Mouse (Mus musculus) limb, embryonic 15.5 days (tissue): Measurements from ENCODE around the gene Thada. TPM values are rescaled to one million over a fixed set of nuclear protein-coding genes. Genes with fewer than 3 reads are reported as not detected.

Experiments used
- ATAC-seq: fragments of 200-750 bp; cut with Nextera tagmentation; 2 replicates; pipeline ENCODE4 v1.8.0; 2017; ENCODE audit warnings: low read depth, moderate TSS enrichment; ENCODE audit not compliant: insufficient number of reproducible peaks, low FRiP score, low TSS enrichment
- H3K27ac ChIP-seq: fragments of 300-500 bp; sonication (generic); 2 replicates; pipeline ENCODE4 v1.5.1; 2015; ENCODE audit warnings: moderate library complexity, mild to moderate bottlenecking, inconsistent platforms
- H3K27me3 ChIP-seq: fragments of 300-500 bp; sonication (generic); 2 replicates; pipeline ENCODE4 v1.6.1; 2015; ENCODE audit warnings: inconsistent platforms
- H3K36me3 ChIP-seq: fragments of 300-500 bp; sonication (generic); 2 replicates; pipeline ENCODE4 v1.6.1; 2015; ENCODE audit warnings: inconsistent platforms
- H3K4me1 ChIP-seq: fragments of 300-500 bp; sonication (generic); 2 replicates; pipeline ENCODE4 v1.6.1; 2015; ENCODE audit warnings: inconsistent platforms
- H3K4me2 ChIP-seq: fragments of 300-500 bp; sonication (generic); 2 replicates; pipeline ENCODE4 v1.6.1; 2015; ENCODE audit warnings: mild to moderate bottlenecking, inconsistent platforms
- H3K4me3 ChIP-seq: fragments of 300-500 bp; sonication (generic); 2 replicates; pipeline ENCODE4 v1.5.1; 2015; ENCODE audit warnings: mild to moderate bottlenecking, inconsistent platforms
- H3K9ac ChIP-seq: fragments of 300-500 bp; sonication (generic); 2 replicates; pipeline ENCODE4 v1.6.1; 2015; ENCODE audit warnings: inconsistent platforms
- H3K9me3 ChIP-seq: fragments of 300-500 bp; sonication (generic); 2 replicates; pipeline ENCODE4 v1.6.1; 2016; ENCODE audit warnings: inconsistent platforms
- WGBS: fragments of 180-500 bp; shearing (Covaris S2); methylation state at CpG from one replicate; pipeline ENCODE4 v1.1.7; 2015; 5-methylcytosine and 5-hydroxymethylcytosine counted together
- polyA plus RNA-seq: library from polyadenylated mRNA; unstranded; fragments of >200 nt; fragmentation: Nextera tagmentation; extraction: Ambion mirVana; gene quantifications from 2 replicates; pipeline ENCODE4 v1.2.1, GENCODE M21; 2015

Thada gene
- polyA plus RNA-seq, 1 experiment from 2014 or later = 7.2 TPM

DNA sequence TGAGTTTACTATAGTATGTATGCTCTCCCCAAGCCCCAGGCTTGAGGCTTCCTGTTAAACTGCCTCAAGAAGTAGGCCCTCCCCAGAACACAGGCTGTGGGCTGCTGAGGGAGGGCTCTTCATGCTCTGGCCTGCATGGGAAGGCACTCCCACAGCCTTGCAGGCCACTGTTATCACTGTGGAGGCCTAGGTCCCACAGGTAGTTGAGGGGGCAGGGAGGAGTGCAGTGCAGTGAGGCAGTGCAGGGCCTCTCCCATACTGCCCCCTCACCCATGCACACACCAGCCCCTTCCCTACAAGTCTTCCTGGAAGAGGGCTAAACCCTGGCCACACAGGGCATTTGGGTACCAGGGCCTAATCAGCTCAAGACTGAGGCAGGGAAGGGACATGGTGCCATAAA, 205.0 kb downstream of the Thada start:
- ATAC-seq = no peak
- no peak overlapping the region for H3K4me2 ChIP-seq
- H3K4me1 ChIP-seq = peaks cover 61% of the 10 kb centered on the region
- H3K27ac ChIP-seq = 0 out of 2 replicates have a peak overlapping the region, but pooled peaks have one; percentile 14
- no peaks in the 10 kb centered on the region for H3K9me3 ChIP-seq
- H3K9ac ChIP-seq = no peak overlapping the region
- H3K36me3 ChIP-seq = no peaks in the 10 kb centered on the region
- H3K4me3 ChIP-seq = no peak overlapping the region
- no peaks in the 10 kb centered on the region for H3K27me3 ChIP-seq

DNA sequence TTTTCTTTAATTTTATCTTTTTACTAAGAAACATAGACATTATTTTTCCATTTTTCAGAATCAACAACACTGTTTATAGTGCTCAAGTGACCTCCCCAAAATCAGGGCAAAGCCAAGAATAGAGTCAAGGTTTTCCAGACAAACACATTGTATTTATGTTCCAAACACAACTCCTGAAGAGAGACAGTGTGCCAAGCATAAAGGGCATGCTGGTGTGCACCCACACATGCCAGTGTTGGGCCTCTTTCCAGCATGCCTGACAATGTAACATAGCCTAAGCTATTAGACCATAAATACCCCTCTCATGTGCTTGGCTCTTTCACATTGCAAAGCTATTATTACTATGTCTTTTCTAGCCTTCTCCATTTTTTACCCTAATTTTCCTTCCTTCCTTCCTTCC, 205.8 kb downstream of the Thada start:
- H3K4me2 ChIP-seq = no peak overlapping the region
- H3K4me1 ChIP-seq = peaks cover 61% of the 10 kb centered on the region
- ATAC-seq = no peak
- H3K27ac ChIP-seq = peak overlapping the region; percentile 54; the same call in 1 of the 2 replicates
- H3K36me3 ChIP-seq = no peaks in the 10 kb centered on the region
- H3K9me3 ChIP-seq = no peaks in the 10 kb centered on the region
- H3K4me3 ChIP-seq = no peak overlapping the region
- no peak overlapping the region for H3K9ac ChIP-seq
- no peaks in the 10 kb centered on the region for H3K27me3 ChIP-seq

DNA sequence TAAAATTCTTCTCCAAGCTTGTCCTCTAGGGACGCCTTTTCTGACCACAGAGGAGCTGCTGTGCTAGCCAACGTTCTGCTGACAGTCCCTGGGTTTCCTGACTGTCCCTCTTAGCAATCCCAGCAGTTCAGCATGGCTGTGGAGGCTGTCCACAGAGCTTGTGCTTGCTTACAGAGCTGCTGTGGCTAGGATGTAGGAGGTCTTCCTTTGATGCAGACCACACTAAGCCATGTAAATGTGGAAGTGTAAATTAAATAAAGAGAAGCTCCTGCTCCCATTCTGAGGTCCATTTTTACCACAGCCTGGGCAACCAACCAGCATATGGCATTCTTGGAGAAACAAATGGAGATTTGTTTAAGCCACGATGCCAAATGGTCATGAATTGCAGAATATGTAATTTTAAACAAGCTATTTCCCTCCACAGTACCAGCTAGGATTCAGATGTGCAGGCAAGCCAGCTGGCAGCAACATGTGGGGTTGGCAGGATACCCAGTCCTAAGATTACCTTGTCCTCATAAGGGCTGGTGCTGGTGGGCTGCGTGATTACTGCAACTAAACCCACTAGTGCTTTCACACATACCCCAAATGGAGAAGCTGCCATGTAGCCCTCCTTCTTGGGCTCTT, 207.3 kb downstream of the Thada start:
- no peaks in the 10 kb centered on the region for H3K27me3 ChIP-seq
- H3K9ac ChIP-seq = no peak overlapping the region
- peaks cover 55% of the 10 kb centered on the region for H3K4me1 ChIP-seq
- no peaks in the 10 kb centered on the region for H3K9me3 ChIP-seq
- H3K4me3 ChIP-seq = no peak overlapping the region
- peak overlapping the region; percentile 89 for H3K27ac ChIP-seq
- peak; percentile 62 for ATAC-seq
- H3K4me2 ChIP-seq = no peak overlapping the region
- no peaks in the 10 kb centered on the region for H3K36me3 ChIP-seq
- WGBS = 26% methylated on average over 4 of the region's 4 CpGs

DNA sequence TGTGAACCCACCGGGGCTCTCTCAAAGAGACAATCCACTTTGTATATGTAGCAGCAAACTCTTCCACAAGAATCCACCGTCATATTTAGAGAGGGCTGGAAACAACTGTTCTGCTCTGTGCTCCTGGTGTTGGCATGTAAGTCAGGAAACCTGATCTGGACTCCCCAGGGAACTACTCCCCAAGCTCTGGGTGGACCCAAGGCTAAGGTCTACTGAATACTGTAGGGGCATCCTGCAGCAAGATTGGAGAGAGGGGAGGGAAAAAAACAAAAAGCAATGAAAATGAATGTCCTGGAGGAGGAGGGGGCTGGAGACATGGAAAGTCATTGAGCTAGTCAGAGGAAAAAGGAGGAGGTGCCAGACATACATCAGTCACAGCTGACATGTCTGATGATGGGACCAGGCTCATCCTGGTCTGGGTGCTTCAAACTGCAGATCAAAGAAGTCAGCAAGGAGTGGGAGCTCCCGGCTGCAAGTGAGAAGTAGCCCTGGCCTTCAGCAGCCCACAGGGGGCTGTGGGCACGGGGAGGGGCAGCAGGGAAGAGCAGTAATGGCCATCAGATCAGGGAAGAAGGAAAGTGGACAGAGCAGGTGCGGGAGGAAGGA, 208.0 kb downstream of the Thada start:
- whole genome bisulfite sequencing = 58% methylated on average over 5 of the region's 5 CpGs
- no peaks in the 10 kb centered on the region for H3K36me3 ChIP-seq

DNA sequence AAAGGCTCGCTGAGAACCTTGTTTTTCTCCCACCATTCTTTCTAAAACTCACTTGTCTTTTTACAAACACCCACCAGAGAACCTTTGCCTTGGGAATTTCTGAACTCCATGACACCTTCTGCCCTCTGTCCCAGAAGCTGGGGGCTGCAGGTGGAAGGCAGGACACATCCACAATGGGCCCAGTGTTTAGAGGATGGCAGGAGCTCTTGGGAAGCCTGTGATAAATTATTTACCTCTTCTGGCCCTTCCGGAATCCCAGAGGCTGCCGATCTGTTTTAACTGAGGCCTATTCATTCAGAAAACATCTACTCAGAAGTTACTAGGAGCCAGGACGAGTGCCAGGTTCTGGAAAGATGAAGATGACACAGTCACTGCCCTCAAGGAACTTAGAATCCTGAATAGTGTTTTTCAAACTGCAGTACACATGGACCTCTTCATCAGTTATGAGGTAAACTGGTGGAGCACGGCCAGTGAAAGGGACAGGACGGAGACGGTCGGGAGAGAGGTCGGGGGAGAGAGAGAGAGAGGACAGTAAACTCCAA, 209.7 kb downstream of the Thada start:
- Histone ChIP-seq H3K4me1 (peaks cover 56% of the 10 kb centered on the region), H3K27ac (peak overlapping the region; percentile 71), H3K9me3 (no peaks in the 10 kb centered on the region), H3K9ac (no peak overlapping the region), H3K27me3 (no peaks in the 10 kb centered on the region), H3K4me2 (no peak overlapping the region), H3K36me3 (peaks cover 3% of the 10 kb centered on the region; the same call in 1 of the 2 replicates), H3K4me3 (no peak overlapping the region)
- no peak for ATAC-seq
- 51% methylated on average over 9 of the region's 9 CpGs for WGBS

More for the DNA sequence above, 208.0 kb downstream of the Thada start:
- H3K27me3 ChIP-seq = no peaks in the 10 kb centered on the region
- H3K4me1 ChIP-seq = peaks cover 58% of the 10 kb centered on the region
- no peak overlapping the region for H3K4me2 ChIP-seq
- H3K27ac ChIP-seq = peak overlapping the region; percentile 89
- ATAC-seq = no peak
- no peak overlapping the region for H3K9ac ChIP-seq
- H3K4me3 ChIP-seq = no peak overlapping the region
- H3K9me3 ChIP-seq = no peaks in the 10 kb centered on the region

DNA sequence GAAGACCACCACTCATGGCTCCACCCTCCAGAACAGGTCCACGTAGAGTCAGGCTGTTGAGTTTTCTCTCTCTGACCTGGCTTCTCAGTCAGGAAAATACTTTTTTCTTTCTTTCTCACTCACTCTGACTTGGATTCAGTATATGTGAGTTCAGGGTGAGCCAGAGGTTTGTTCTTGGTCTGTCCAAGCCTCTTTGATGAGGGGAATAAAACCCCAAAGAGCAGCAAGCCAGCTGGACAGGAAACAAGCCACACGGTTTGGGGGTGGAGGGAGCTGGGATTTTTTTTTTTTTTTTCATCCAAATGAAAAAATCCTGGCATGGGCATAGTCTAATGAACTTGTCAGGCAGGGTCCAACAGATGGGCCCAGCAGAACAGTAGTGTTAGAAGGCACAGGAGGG, 210.2 kb downstream of the Thada start:
- Histone ChIP-seq H3K9ac (no peak overlapping the region), H3K27me3 (no peaks in the 10 kb centered on the region), H3K4me3 (no peak overlapping the region), H3K36me3 (peaks cover 5% of the 10 kb centered on the region; the same call in 1 of the 2 replicates), H3K4me2 (no peak overlapping the region), H3K4me1 (peaks cover 51% of the 10 kb centered on the region), H3K27ac (peak overlapping the region; percentile 71), H3K9me3 (no peaks in the 10 kb centered on the region)
- peak; percentile 64; the same call in 1 of the 2 replicates for ATAC-seq
- 20% methylated on average over 2 of the region's 2 CpGs for WGBS

DNA sequence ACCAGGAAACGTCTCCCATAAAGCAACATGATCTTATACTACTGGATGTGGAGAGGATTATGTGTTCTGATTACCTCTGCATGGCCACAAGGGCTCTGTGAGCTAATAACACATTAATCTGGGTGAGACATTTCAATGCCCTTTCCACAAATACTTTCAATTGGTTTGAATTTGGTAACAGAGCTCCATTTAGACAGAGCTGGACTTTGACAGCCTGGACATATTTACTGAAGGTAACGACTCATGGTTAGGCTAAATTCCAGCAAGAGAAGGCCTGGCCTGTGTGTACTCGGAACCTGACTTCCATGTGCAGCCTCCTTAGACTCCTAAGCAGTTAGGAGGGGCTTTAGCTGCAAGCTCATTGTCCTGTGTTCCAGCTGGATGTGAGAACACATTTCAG, 214.6 kb downstream of the Thada start:
- no peak for ATAC-seq
- WGBS = 70% methylated on average over 3 of the region's 3 CpGs

DNA sequence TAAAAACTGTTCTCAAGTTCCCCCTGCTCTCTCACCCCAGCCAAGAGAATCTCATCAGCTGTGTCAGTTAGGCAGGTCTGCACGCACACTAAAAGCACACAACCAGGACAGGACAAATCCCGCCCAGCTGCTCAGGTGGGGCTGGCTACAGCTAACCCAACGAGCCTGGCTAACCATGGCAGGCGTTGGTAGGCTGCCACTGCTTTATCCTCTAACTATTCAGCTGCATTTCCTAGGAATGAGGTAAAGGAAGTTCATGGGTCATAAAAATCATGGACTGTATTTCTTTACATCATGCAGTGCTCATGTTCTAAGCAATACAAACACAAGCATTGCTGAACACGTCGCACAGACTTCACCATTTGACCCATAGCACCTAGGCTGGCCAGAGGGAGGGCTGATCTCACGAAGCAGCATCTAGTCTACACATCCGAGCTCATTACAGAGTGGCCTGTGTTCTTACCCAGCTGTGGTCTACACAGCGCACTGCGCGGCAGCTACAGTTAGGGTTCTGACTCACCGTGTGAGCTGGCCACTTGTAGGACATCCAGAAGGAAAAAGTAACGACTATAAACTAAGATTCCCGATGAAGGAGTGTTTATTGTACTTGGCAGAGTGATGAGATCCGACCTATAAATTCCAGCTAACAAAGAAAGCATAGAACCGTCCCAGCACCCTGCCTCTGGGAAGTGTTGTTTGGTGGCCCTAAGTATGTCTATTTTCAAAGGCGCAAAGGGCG, 221.7 kb downstream of the Thada start:
- peak overlapping the region; percentile 72 for H3K27ac ChIP-seq
- H3K9ac ChIP-seq = no peak overlapping the region
- H3K36me3 ChIP-seq = no peaks in the 10 kb centered on the region
- no peaks in the 10 kb centered on the region for H3K9me3 ChIP-seq
- no peak overlapping the region for H3K4me2 ChIP-seq
- ATAC-seq = peak; percentile 71; the same call in 1 of the 2 replicates
- peaks cover 20% of the 10 kb centered on the region for H3K4me1 ChIP-seq
- no peaks in the 10 kb centered on the region for H3K27me3 ChIP-seq
- H3K4me3 ChIP-seq = no peak overlapping the region
- WGBS = 44% methylated on average over 18 of the region's 18 CpGs

More for the DNA sequence above, 214.6 kb downstream of the Thada start:
- peaks cover 21% of the 10 kb centered on the region for H3K4me1 ChIP-seq
- H3K4me3 ChIP-seq = no peak overlapping the region
- peaks cover 14% of the 10 kb centered on the region; the same call in 1 of the 2 replicates for H3K36me3 ChIP-seq
- no peaks in the 10 kb centered on the region for H3K9me3 ChIP-seq
- no peak overlapping the region for H3K4me2 ChIP-seq
- no peaks in the 10 kb centered on the region for H3K27me3 ChIP-seq
- H3K9ac ChIP-seq = no peak overlapping the region
- no peak overlapping the region for H3K27ac ChIP-seq

DNA sequence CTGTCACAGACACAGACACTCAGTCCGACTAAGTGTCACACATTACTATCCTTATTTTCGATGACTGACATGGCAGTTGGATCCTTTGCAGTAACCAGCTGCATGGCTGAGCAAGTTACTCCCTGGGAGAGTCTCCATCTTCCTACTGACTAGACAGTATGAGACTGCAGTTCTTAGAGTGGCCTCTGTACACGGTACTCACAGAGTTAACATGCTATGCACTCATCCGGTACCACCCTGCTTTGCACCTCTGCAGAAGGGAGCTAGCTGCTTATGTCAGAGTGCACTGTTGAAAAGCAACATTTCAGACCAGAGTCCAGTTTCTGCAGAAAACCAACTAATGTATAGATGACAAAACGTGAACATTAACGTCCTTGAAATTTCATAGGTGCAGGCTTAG, 222.2 kb downstream of the Thada start:
- H3K9me3 ChIP-seq = no peaks in the 10 kb centered on the region
- H3K9ac ChIP-seq = no peak overlapping the region
- no peak overlapping the region for H3K4me2 ChIP-seq
- no peaks in the 10 kb centered on the region for H3K36me3 ChIP-seq
- WGBS = 58% methylated on average over 6 of the region's 6 CpGs
- no peaks in the 10 kb centered on the region for H3K27me3 ChIP-seq
- ATAC-seq = no peak; the same call in 1 of the 2 replicates
- H3K4me3 ChIP-seq = no peak overlapping the region
- H3K4me1 ChIP-seq = peaks cover 20% of the 10 kb centered on the region
- H3K27ac ChIP-seq = peak overlapping the region; percentile 72; the same call in 1 of the 2 replicates

DNA sequence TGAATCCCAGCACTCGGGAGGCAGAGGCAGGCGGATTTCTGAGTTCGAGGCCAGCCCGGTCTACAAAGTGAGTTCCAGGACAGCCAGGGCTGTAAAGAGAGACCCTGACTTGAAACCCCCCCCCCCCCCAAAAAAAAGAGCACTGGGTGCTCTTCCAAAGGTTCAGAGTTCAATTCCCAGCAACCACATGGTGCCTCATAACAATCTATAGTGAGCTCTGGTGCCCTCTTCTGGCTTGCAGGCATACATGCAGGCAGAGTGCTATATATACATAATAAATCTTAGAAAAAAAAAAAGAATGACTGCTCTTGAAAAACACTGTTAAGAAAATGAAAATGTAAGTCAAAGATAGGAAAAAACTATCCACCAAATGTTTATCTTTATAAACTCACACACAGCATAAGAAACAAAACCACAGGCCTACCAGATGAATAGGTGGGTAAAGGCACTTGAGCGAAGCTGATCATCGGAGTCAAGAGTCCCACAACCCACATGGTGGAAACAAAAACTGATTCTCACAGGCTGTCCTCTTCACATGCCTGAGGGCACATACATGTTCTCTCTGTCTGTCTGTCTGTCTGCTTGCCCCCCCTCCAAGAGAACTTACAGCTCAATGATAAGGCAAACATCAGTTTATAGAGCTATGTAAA, 224.6 kb downstream of the Thada start:
- no peak overlapping the region for H3K4me3 ChIP-seq
- H3K27ac ChIP-seq = no peak overlapping the region
- WGBS = 97% methylated on average over 6 of the region's 6 CpGs

DNA sequence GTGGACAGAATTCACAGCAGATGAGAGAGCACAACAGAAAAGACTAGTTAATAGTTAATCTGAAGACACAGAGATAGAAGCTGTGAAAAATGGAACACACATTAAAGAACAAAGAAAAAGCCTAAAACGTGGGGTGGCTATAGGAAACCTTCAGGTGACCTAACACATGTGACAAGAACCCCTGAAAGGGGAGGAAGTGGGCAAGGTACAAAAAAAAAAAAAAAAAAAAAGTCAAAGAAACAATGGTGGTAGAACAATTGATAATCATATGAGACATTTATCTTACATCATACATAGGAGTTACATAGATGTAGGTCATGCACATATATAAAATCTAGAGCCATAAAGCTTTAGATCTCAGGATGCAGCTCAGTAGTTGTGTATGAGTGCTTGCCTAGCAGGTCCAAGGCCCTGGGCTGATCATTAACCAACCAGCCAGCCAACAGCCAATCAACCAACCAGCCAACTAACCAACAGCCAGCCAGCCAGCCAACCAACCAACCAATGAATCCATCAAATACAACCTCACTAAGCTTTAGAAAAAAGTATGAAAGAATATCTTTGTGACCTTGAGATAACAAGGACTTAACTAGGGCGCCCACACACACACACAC, 226.2 kb downstream of the Thada start:
- Histone ChIP-seq H3K4me2 (no peak overlapping the region), H3K36me3 (no peaks in the 10 kb centered on the region), H3K27me3 (no peaks in the 10 kb centered on the region), H3K9ac (no peak overlapping the region), H3K4me1 (peaks cover 15% of the 10 kb centered on the region), H3K9me3 (no peaks in the 10 kb centered on the region), H3K27ac (no peak overlapping the region), H3K4me3 (no peak overlapping the region)
- 82% methylated on average over 2 of the region's 2 CpGs for WGBS
- ATAC-seq = no peak

More for the DNA sequence above, 224.6 kb downstream of the Thada start:
- Histone ChIP-seq H3K4me2 (no peak overlapping the region), H3K9ac (no peak overlapping the region), H3K27me3 (no peaks in the 10 kb centered on the region), H3K4me1 (peaks cover 20% of the 10 kb centered on the region), H3K9me3 (no peaks in the 10 kb centered on the region), H3K36me3 (no peaks in the 10 kb centered on the region)
- ATAC-seq = no peak
